Mouse (Mus musculus): ENCODE measurements around the gene Samd8. TPM values are rescaled to one million over a fixed set of nuclear protein-coding genes. Genes with fewer than 3 reads are reported as not detected.

Gene Samd8
- polyA plus RNA-seq, 1 experiment = not detected

GRCm38 (mm10) chr14:21719646-21720383 is 30.5 kb upstream of the Samd8 start:
- 70% methylated on average over 17 of the region's 17 CpGs for WGBS
- TF ChIP-seq POLR2A (IDR thresholded peaks at IDR 0.05; ENCODE audit: insufficient read depth, low read depth, low read length) = no peak
- no peak for TF ChIP-seq CTCF (IDR thresholded peaks at IDR 0.05; ENCODE audit: insufficient read depth, low read depth, low read length)
- Histone ChIP-seq H3K4me3 (ENCODE audit: insufficient read depth, low read depth, low read length) (no peak overlapping the region), H3K4me1 (ENCODE audit: control insufficient read depth, insufficient read depth, low read length) (no peaks in the 10 kb centered on the region; the same call in 1 of the 2 replicates), H3K27ac (ENCODE audit: insufficient read depth, low read depth, low read length) (no peak overlapping the region)

DNA sequence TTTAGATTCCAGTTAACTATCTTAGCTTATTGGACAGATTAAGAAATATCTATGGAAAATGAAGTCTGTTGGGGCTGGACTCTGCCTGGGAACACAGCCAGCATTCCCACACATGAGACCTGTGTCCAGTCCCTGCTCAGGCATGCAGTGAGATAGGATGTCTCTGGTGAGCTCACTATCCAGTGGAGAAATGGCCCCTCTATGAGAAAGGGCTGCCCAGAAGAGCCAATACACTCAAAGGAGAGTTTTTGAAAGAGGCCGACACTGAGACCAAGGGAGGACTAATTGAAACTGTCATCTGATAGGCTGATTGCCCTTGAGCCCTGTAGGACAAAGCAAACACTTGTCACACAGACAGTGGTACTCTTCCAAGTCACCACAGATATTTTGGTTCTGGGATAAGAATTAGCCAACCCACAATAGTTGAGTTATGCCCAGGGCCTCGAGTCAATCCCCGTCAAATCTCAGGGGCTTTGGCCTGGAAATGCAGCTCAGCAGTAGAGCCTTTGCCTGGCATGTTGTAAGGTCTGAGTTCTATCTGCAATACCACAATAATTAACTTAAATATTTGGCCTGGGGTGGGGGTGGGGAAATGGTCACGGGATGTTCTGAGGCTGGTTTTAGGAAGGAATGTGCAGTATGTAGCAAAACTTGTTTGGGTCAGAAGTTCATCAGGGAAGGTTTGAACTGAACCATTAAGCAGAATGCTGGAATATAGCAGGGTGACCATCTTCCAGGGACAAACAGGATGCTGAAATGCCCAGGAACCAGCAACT is 29.7 kb upstream of the Samd8 start:
- Histone ChIP-seq H3K27ac (ENCODE audit: insufficient read depth, low read depth, low read length) (no peak overlapping the region), H3K4me1 (ENCODE audit: control insufficient read depth, insufficient read depth, low read length) (no peaks in the 10 kb centered on the region; the same call in 1 of the 2 replicates), H3K4me3 (ENCODE audit: insufficient read depth, low read depth, low read length) (no peak overlapping the region)
- no peak for TF ChIP-seq POLR2A (IDR thresholded peaks at IDR 0.05; ENCODE audit: insufficient read depth, low read depth, low read length)
- TF ChIP-seq CTCF (IDR thresholded peaks at IDR 0.05; ENCODE audit: insufficient read depth, low read depth, low read length) = no peak
- WGBS = 89% methylated on average over 4 of the region's 4 CpGs

DNA sequence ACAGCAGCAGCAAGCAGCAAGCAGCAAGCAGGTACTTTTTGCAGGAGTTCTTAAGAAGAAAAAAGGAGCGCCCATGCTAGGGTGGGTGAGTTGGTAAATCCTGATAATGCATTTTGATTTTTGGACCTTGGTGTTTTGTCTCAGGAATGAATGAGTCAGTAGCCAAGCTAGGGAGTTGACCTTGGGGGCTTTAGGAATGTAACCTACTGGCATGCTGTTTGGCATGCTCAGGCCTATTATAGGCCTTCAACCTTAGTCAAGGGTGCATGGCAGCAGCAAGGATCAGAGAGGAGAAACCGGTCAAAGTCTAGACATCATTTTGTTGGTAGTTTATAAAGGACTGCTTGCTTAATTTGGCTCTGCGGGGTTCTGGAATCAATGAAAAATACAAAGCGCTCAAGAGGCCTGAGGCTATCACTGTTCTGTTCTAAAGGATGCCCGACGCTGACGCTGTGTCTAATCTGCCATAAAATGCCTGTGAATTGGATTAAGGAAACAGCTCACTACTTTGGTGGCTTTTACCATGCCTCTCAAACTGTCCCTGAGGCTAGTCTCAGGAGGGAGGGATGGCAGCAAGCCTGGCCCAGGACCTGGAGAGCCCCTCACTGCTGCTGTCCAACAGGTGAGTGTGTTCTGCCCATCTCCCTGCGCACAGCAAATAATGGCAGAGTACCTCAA is 28.2 kb upstream of the Samd8 start:
- no peak overlapping the region for H3K4me3 ChIP-seq (ENCODE audit: insufficient read depth, low read depth, low read length)
- no peaks in the 10 kb centered on the region; the same call in 1 of the 2 replicates for H3K4me1 ChIP-seq (ENCODE audit: control insufficient read depth, insufficient read depth, low read length)
- WGBS = 84% methylated on average over 8 of the region's 8 CpGs
- TF ChIP-seq POLR2A (IDR thresholded peaks at IDR 0.05; ENCODE audit: insufficient read depth, low read depth, low read length) (no peak), CTCF (IDR thresholded peaks at IDR 0.05; ENCODE audit: insufficient read depth, low read depth, low read length) (no peak)
- no peak overlapping the region for H3K27ac ChIP-seq (ENCODE audit: insufficient read depth, low read depth, low read length)

- Histone ChIP-seq H3K27ac (ENCODE audit: insufficient read depth, low read depth, low read length) (no peak overlapping the region), H3K4me1 (ENCODE audit: control insufficient read depth, insufficient read depth, low read length) (peaks cover 10% of the 10 kb centered on the region), H3K4me3 (ENCODE audit: insufficient read depth, low read depth, low read length) (no peak overlapping the region)
- WGBS = 78% methylated on average over 6 of the region's 6 CpGs
- TF ChIP-seq POLR2A (IDR thresholded peaks at IDR 0.05; ENCODE audit: insufficient read depth, low read depth, low read length) (no peak), CTCF (IDR thresholded peaks at IDR 0.05; ENCODE audit: insufficient read depth, low read depth, low read length) (no peak)
Measured at GRCm38 (mm10) chr14:21729031-21729732, 21.1 kb upstream of the Samd8 start.

DNA sequence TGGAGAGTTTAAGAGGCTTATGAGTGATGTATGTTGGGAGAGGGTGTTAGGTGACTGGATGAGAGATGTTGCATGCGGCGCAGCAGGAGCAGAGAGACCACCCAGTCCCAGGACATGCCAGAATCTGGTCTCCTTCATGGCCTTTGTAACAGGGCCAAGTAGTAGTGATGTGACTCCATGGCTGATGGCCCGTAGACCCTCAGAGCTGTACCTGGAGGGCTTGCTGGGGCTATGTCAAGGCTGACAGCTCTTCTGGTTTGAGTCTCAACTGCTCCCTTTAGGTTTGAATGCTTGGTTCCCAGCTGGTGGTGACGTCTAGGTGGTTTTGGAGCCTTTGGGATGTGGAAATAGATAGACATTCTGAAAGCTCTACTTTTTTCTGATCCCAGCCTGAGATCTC is 20.4 kb upstream of the Samd8 start:
- Histone ChIP-seq H3K4me1 (ENCODE audit: control insufficient read depth, insufficient read depth, low read length) (peaks cover 10% of the 10 kb centered on the region), H3K4me3 (ENCODE audit: insufficient read depth, low read depth, low read length) (no peak overlapping the region), H3K27ac (ENCODE audit: insufficient read depth, low read depth, low read length) (no peak overlapping the region)
- 92% methylated on average over 4 of the region's 4 CpGs for WGBS
- TF ChIP-seq POLR2A (IDR thresholded peaks at IDR 0.05; ENCODE audit: insufficient read depth, low read depth, low read length) (no peak), CTCF (IDR thresholded peaks at IDR 0.05; ENCODE audit: insufficient read depth, low read depth, low read length) (no peak)

DNA sequence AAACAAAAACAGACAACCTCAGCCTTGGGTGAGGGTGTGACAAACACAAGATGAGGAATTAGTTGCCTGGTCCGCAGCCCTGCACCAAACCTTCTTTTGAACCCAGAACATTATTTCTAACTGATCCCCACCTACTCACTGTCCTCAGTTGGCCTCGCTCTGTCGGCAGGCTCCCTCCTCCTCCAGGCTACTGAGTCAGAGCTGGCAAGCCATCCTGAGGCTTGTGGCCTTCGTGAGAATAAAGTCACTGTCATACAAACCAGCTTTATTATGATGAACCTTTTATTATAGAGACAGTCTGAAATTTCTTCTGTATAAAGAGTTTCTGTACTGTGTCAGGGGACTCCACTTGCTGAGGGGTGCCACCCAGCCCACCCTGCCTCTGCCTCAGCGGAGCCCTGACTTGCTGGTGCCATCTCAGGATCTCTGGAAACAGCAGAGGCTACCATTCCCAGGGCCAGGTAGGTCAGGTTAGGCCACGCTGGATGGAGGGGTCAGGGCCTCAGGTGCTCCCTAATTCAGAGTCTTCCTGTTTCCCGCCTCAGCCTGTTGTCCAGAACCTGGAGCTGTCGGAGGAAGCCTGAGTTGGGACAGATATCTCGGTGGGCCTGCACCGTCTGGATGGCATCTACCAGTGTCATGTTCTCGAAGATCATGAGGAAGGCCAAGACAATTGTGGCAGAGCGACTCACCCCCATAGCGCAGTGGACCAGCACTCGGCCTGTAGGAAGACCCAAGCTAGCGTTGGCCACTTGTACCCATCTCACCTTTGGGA is 17.0 kb upstream of the Samd8 start:
- H3K4me3 ChIP-seq (ENCODE audit: insufficient read depth, low read depth, low read length) = no peak overlapping the region
- TF ChIP-seq POLR2A (IDR thresholded peaks at IDR 0.05; ENCODE audit: insufficient read depth, low read depth, low read length) = no peak
- no peak for TF ChIP-seq CTCF (IDR thresholded peaks at IDR 0.05; ENCODE audit: insufficient read depth, low read depth, low read length)
- H3K27ac ChIP-seq (ENCODE audit: insufficient read depth, low read depth, low read length) = no peak overlapping the region
- peaks cover 10% of the 10 kb centered on the region for H3K4me1 ChIP-seq (ENCODE audit: control insufficient read depth, insufficient read depth, low read length)
- 81% methylated on average over 15 of the region's 15 CpGs for WGBS

DNA sequence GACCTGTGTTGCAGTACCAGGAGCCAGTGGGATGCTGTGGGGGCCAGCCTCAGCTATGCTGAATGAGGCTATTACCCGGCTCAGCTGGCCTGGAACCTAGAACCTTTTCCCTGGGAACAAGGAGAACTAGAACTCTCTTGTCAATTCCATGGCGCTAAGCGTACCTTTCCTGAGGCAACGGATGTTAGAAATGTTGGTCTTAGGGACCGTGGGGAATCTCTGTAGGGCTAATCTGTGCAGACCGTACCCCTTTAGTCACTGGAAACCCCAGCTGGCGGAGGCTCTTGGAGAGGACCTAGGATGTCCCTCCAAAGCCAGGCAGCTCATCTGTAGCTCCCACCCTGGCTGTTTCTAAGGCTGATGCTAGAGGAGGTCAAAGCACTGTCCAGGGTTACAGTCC is 10.0 kb upstream of the Samd8 start:
- Histone ChIP-seq H3K4me1 (ENCODE audit: control insufficient read depth, insufficient read depth, low read length) (no peaks in the 10 kb centered on the region), H3K27ac (ENCODE audit: insufficient read depth, low read depth, low read length) (no peak overlapping the region), H3K4me3 (ENCODE audit: insufficient read depth, low read depth, low read length) (no peak overlapping the region)
- no peak for TF ChIP-seq CTCF (IDR thresholded peaks at IDR 0.05; ENCODE audit: insufficient read depth, low read depth, low read length)
- TF ChIP-seq POLR2A (IDR thresholded peaks at IDR 0.05; ENCODE audit: insufficient read depth, low read depth, low read length) = no peak
- 98% methylated on average over 7 of the region's 7 CpGs for WGBS

DNA sequence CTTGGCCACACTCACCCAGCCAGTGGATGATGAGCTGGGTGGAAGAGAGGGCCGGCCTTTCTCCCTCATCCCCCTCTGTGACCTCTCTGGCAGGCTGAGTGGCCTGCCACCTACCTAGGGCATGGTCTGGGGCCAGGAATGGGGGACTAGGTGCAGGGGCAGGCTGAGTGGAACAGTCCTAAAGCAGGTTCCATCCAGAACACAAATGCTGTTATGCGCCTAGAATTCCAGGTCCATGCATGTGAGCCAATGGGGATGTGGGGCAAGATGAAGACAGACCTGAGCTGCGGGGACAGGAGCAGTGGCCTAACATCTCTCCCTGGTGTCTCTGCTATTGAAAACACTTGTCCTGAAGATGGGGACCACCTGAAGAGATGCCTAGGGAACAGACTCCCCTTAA is 9.0 kb upstream of the Samd8 start:
- 94% methylated on average over 3 of the region's 3 CpGs for WGBS
- TF ChIP-seq POLR2A (IDR thresholded peaks at IDR 0.05; ENCODE audit: insufficient read depth, low read depth, low read length) (no peak), CTCF (IDR thresholded peaks at IDR 0.05; ENCODE audit: insufficient read depth, low read depth, low read length) (no peak)
- no peak overlapping the region for H3K4me3 ChIP-seq (ENCODE audit: insufficient read depth, low read depth, low read length)
- H3K4me1 ChIP-seq (ENCODE audit: control insufficient read depth, insufficient read depth, low read length) = no peaks in the 10 kb centered on the region
- no peak overlapping the region for H3K27ac ChIP-seq (ENCODE audit: insufficient read depth, low read depth, low read length)
